Mouse (Mus musculus) limb, embryonic 14.5 days (tissue): ENCODE measurements around the gene D430041D05Rik. TPM values are rescaled to one million over a fixed set of nuclear protein-coding genes. Genes with fewer than 3 reads are reported as not detected.

Experiments used
- ATAC-seq: fragments of 200-750 bp; cut with Nextera tagmentation; 2 replicates; pipeline ENCODE4 v1.8.0; 2017; ENCODE audit warnings: low read depth, moderate number of reproducible peaks, moderate TSS enrichment; ENCODE audit not compliant: low FRiP score
- DNase-seq: peaks from one replicate; pipeline ENCODE4 v3.0.0-alpha.2; 2015; ENCODE audit warnings: low spot score
- H3K27ac ChIP-seq: fragments of 300-500 bp; sonication (generic); replicated peaks from 2 replicates; pipeline ENCODE4 v1.5.1; 2014; ENCODE audit warnings: low read depth, mild to moderate bottlenecking, low read length, moderate library complexity, mixed read lengths
- H3K27me3 ChIP-seq: fragments of 300-500 bp; sonication (generic); 2 replicates; pipeline ENCODE4 v1.6.1; 2014; ENCODE audit warnings: low read length, mixed read lengths; ENCODE audit not compliant: control insufficient read depth, insufficient read depth
- H3K36me3 ChIP-seq: fragments of 300-500 bp; sonication (generic); 2 replicates; pipeline ENCODE4 v1.6.1; 2014; ENCODE audit warnings: mild to moderate bottlenecking, low read length, moderate library complexity, mixed read lengths; ENCODE audit not compliant: control insufficient read depth, insufficient read depth
- H3K4me1 ChIP-seq: fragments of 300-500 bp; sonication (generic); 2 replicates; pipeline ENCODE4 v1.6.1; 2014; ENCODE audit warnings: antibody characterized with exemption, low read length, mixed read lengths; ENCODE audit not compliant: control insufficient read depth, insufficient read depth
- H3K4me2 ChIP-seq: fragments of 300-500 bp; sonication (generic); replicated peaks from 2 replicates; pipeline ENCODE4 v1.6.1; 2014; ENCODE audit warnings: low read depth, mild to moderate bottlenecking, low read length, moderate library complexity; ENCODE audit not compliant: severe bottlenecking
- H3K4me3 ChIP-seq: fragments of 300-500 bp; sonication (generic); replicated peaks from 2 replicates; pipeline ENCODE4 v1.5.1; 2014; ENCODE audit warnings: low read length
- H3K9ac ChIP-seq: fragments of 300-500 bp; sonication (generic); 2 replicates; pipeline ENCODE4 v1.6.1; 2014; ENCODE audit warnings: mild to moderate bottlenecking, low read depth, low read length, moderate library complexity; ENCODE audit not compliant: severe bottlenecking
- H3K9me3 ChIP-seq: fragments of 300-500 bp; sonication (generic); 2 replicates; pipeline ENCODE4 v1.6.1; 2016; ENCODE audit warnings: low read length; ENCODE audit not compliant: control insufficient read depth
- POLR2A ChIP-seq: fragments of 200-500 bp; IDR thresholded peaks from 2 replicates; pipeline ENCODE4 v1.8.0; 2012; ENCODE audit warnings: inconsistent platforms, mild to moderate bottlenecking, moderate library complexity, borderline replicate concordance; ENCODE audit not compliant: insufficient read depth, insufficient read length; ENCODE audit errors: extremely low read depth
- WGBS: fragments of 180-500 bp; shearing (Covaris S2); extraction: QIAGEN DNeasy Blood & Tissue Kit; methylation state at CpG from one replicate; pipeline ENCODE4 v1.1.7; 2014; 5-methylcytosine and 5-hydroxymethylcytosine counted together
- polyA plus RNA-seq, 2 experiments: library from polyadenylated mRNA; depleted of rRNA in 1 of 2; stranded (reverse) in 1 of 2; unstranded in 1 of 2; fragments of >200 nt; fragmentation: Nextera tagmentation in 1 of 2; extraction: Ambion mirVana in 1 of 2; gene quantifications; 2 replicates each; pipeline versions ENCODE4 v1.2.1 to v1.2.3; 2012 to 2014

The D430041D05Rik gene
- polyA plus RNA-seq, 2 experiments = 1.1 TPM

DNA sequence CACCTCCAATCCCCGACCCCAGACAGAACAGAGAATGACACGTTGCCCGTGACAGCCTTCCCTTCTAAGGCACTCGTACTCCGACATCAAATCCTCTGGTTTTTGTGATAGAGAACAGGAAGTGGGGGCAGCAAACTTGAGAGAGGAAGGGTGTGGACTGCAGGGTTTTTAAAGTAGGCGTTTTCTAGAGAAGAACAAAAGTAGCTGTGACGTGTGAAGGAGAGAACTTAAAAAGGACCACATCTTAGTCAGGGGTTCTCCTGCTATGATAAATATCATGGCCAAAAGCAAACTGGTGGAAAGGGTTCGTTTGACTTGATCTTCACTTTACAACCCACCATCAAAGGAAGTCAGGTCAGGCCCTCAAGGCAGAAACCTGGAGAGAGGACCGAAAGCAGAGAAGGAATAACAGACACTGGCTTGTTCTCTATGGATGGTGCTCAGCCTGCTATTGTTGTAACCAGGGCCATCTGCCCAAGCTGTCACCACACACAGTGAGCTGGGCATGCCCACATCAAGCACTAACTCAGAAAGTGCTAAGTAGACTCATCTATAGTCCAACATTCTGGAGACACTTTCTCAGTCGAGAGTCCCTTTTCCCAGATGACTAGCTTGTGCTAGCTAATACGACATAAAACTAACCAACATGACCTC, 238.0 kb downstream of the D430041D05Rik start:
- H3K27me3 ChIP-seq = no peaks in the 10 kb centered on the region
- TF ChIP-seq POLR2A = no peak
- DNase-seq = no peak
- no peak overlapping the region for H3K9ac ChIP-seq
- no peak for ATAC-seq
- H3K9me3 ChIP-seq = no peaks in the 10 kb centered on the region
- H3K4me1 ChIP-seq = peaks cover 19% of the 10 kb centered on the region
- H3K27ac ChIP-seq = no peak overlapping the region
- H3K4me2 ChIP-seq = no peak overlapping the region
- no peak overlapping the region for H3K4me3 ChIP-seq
- WGBS = 65% methylated on average over 11 of the region's 11 CpGs
- H3K36me3 ChIP-seq = no peaks in the 10 kb centered on the region

DNA sequence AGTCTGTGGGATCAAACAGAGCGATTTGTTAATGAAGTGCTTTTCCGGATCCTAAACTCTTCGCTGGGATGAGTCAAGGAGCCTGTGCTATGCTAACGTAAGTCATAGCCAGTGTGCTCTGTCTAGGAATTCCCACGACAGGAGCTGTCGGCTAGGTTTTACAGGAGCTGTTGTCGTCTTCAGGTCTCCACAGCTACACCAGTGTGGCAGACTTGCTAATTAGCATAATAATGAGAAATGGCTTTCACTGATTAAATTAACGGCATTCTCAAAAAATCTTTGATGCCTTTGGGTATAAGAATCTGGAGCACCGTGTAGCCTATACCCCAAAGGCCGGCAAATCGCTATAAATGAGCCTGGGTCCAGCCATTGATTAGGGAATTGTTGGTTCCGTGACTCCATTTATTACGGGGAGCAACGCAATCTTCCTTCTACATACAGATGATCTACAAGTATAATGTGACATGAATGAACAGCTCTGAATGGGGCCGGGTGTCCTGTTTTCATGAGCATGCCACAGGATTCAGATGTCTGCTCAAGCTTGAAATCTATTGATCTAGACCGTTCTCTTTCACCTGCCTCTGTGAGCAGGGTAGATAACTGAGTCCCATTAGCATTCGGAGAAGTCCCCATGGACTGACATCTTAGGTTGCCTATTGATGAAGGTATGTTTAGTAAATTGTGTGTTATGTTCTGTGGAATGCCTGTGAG, 242.5 kb downstream of the D430041D05Rik start:
- TF ChIP-seq POLR2A = no peak
- H3K9me3 ChIP-seq = no peaks in the 10 kb centered on the region
- H3K4me3 ChIP-seq = no peak overlapping the region
- H3K36me3 ChIP-seq = no peaks in the 10 kb centered on the region
- 86% methylated on average over 17 of the region's 17 CpGs for WGBS
- no peak overlapping the region for H3K27ac ChIP-seq
- no peak overlapping the region for H3K4me2 ChIP-seq
- H3K4me1 ChIP-seq = no peaks in the 10 kb centered on the region
- DNase-seq (no peak), ATAC-seq (no peak)
- H3K9ac ChIP-seq = no peak overlapping the region
- H3K27me3 ChIP-seq = no peaks in the 10 kb centered on the region

- H3K36me3 ChIP-seq = no peaks in the 10 kb centered on the region
- TF ChIP-seq POLR2A = no peak
- DNase-seq = no peak
- 96% methylated on average over 23 of the region's 23 CpGs for WGBS
- H3K4me1 ChIP-seq = no peaks in the 10 kb centered on the region
- no peak overlapping the region for H3K9ac ChIP-seq
- no peaks in the 10 kb centered on the region for H3K9me3 ChIP-seq
- H3K27ac ChIP-seq = no peak overlapping the region
- ATAC-seq = no peak
- no peak overlapping the region for H3K4me2 ChIP-seq
- H3K4me3 ChIP-seq = no peak overlapping the region
- H3K27me3 ChIP-seq = no peaks in the 10 kb centered on the region
Observed at GRCm38 (mm10) chr2:104167765-104168164, 243.0 kb downstream of the D430041D05Rik start.

DNA sequence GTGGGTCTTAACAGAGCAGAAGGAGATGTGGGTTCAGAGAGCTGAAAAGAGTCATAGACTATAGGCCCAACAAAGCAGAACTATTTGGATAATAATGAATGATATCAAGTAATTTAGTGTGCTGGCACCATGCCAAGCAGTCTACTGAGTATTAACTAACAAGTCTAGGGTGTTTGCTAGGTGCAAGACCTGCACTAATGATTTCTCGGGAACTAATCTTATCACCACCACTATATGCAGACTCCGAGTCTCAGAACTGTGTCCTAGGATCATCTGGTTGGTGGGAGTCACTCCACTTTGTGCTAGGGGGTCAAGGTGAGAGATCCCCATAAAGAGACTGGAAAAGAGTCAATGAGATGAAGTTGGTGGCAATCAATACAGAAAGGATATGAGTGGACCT, 245.2 kb downstream of the D430041D05Rik start:
- no peaks in the 10 kb centered on the region for H3K9me3 ChIP-seq
- H3K9ac ChIP-seq = no peak overlapping the region
- no peak for TF ChIP-seq POLR2A
- H3K27me3 ChIP-seq = no peaks in the 10 kb centered on the region
- no peaks in the 10 kb centered on the region for H3K36me3 ChIP-seq
- H3K4me2 ChIP-seq = no peak overlapping the region
- ATAC-seq (no peak), DNase-seq (no peak)
- no peak overlapping the region for H3K27ac ChIP-seq
- no peak overlapping the region for H3K4me3 ChIP-seq
- no peaks in the 10 kb centered on the region for H3K4me1 ChIP-seq
- 96% methylated on average over 2 of the region's 2 CpGs for WGBS

GRCm38 (mm10) chr2:104163978-104164487, 246.8 kb downstream of the D430041D05Rik start:
- ATAC-seq = no peak

More at GRCm38 (mm10) chr2:104163978-104164487, 246.8 kb downstream of the D430041D05Rik start:
- no peak overlapping the region for H3K9ac ChIP-seq
- no peak for TF ChIP-seq POLR2A
- DNase-seq = no peak
- no peaks in the 10 kb centered on the region for H3K4me1 ChIP-seq
- no peaks in the 10 kb centered on the region for H3K9me3 ChIP-seq
- H3K4me2 ChIP-seq = no peak overlapping the region
- WGBS = 89% methylated on average over 4 of the region's 4 CpGs
- no peaks in the 10 kb centered on the region for H3K27me3 ChIP-seq
- no peaks in the 10 kb centered on the region for H3K36me3 ChIP-seq
- no peak overlapping the region for H3K27ac ChIP-seq
- H3K4me3 ChIP-seq = no peak overlapping the region
